Mouse (Mus musculus): Measurements from ENCODE around the gene Acss2. TPM values are rescaled to one million over a fixed set of nuclear protein-coding genes. Genes with fewer than 3 reads are reported as not detected.

Gene Acss2
- total and polyA plus RNA-seq, 2 experiments from 2014 or later: 23.7 to 40.0 TPM

- H3K9ac ChIP-seq (replicated peaks; ENCODE audit: low read length): no peak overlapping the region
- H3K9me3 ChIP-seq (ENCODE audit: low read length): no peaks in the 10 kb centered on the region
- no peaks in the 10 kb centered on the region for H3K27me3 ChIP-seq (ENCODE audit: insufficient read depth, low read length)
- no peaks in the 10 kb centered on the region for H3K36me3 ChIP-seq (ENCODE audit: insufficient read depth, low read length)
- H3K4me2 ChIP-seq (ENCODE audit: low read depth, low read length): no peak overlapping the region
- no peak overlapping the region for H3K27ac ChIP-seq
- no peak for TF ChIP-seq CTCF (IDR thresholded peaks at IDR 0.05; ENCODE audit: low read depth)
- H3K4me3 ChIP-seq (ENCODE audit: low read length): no peak overlapping the region
- no peaks in the 10 kb centered on the region for H3K4me1 ChIP-seq (ENCODE audit: insufficient read depth, low read length)
- ATAC-seq (no peak), DNase-seq (ENCODE audit: low spot score) (no peak)
Measured at GRCm38 (mm10) chr2:155539696-155540095, 21.9 kb downstream of the Acss2 start.

- Histone ChIP-seq H3K36me3 (ENCODE audit: insufficient read depth, low read length) (no peaks in the 10 kb centered on the region), H3K4me1 (ENCODE audit: insufficient read depth, low read length) (no peaks in the 10 kb centered on the region), H3K27ac (no peak overlapping the region), H3K9ac (replicated peaks; ENCODE audit: low read length) (no peak overlapping the region), H3K4me3 (ENCODE audit: low read length) (no peak overlapping the region), H3K4me2 (ENCODE audit: low read depth, low read length) (no peak overlapping the region), H3K27me3 (ENCODE audit: insufficient read depth, low read length) (no peaks in the 10 kb centered on the region), H3K9me3 (ENCODE audit: low read length) (no peaks in the 10 kb centered on the region)
- WGBS: 47% methylated on average over 6 of the region's 6 CpGs
- DNase-seq (ENCODE audit: low spot score) (no peak), ATAC-seq (no peak)
- TF ChIP-seq CTCF (IDR thresholded peaks at IDR 0.05; ENCODE audit: low read depth): no peak
Measured at GRCm38 (mm10) chr2:155540822-155541458, 23.2 kb downstream of the Acss2 start.

GRCm38 (mm10) chr2:155546955-155547354 is 29.2 kb downstream of the Acss2 start:
- no peak for DNase-seq (ENCODE audit: low spot score)
- Histone ChIP-seq H3K9me3 (ENCODE audit: low read length) (no peaks in the 10 kb centered on the region), H3K4me2 (ENCODE audit: low read depth, low read length) (no peak overlapping the region), H3K27ac (no peak overlapping the region), H3K9ac (replicated peaks; ENCODE audit: low read length) (no peak overlapping the region), H3K27me3 (ENCODE audit: insufficient read depth, low read length) (no peaks in the 10 kb centered on the region), H3K4me3 (ENCODE audit: low read length) (no peak overlapping the region), H3K4me1 (ENCODE audit: insufficient read depth, low read length) (no peaks in the 10 kb centered on the region), H3K36me3 (ENCODE audit: insufficient read depth, low read length) (no peaks in the 10 kb centered on the region)
- WGBS: 74% methylated on average over 1 of the region's 1 CpGs
- no peak for TF ChIP-seq CTCF (IDR thresholded peaks at IDR 0.05; ENCODE audit: low read depth)
- no peak for ATAC-seq

GRCm38 (mm10) chr2:155552336-155552735 is 34.6 kb downstream of the Acss2 start:
- no peak overlapping the region for H3K4me2 ChIP-seq (ENCODE audit: low read depth, low read length)
- TF ChIP-seq CTCF (IDR thresholded peaks at IDR 0.05; ENCODE audit: low read depth): no peak
- no peaks in the 10 kb centered on the region for H3K27me3 ChIP-seq (ENCODE audit: insufficient read depth, low read length)
- H3K36me3 ChIP-seq (ENCODE audit: insufficient read depth, low read length): no peaks in the 10 kb centered on the region
- no peak overlapping the region for H3K4me3 ChIP-seq (ENCODE audit: low read length)
- H3K27ac ChIP-seq: no peak overlapping the region
- H3K9ac ChIP-seq (replicated peaks; ENCODE audit: low read length): no peak overlapping the region
- no peak for ATAC-seq
- no peaks in the 10 kb centered on the region for H3K4me1 ChIP-seq (ENCODE audit: insufficient read depth, low read length)
- DNase-seq (ENCODE audit: low spot score): no peak
- H3K9me3 ChIP-seq (ENCODE audit: low read length): no peaks in the 10 kb centered on the region

- Histone ChIP-seq H3K9ac (replicated peaks; ENCODE audit: low read length) (no peak overlapping the region), H3K27me3 (ENCODE audit: insufficient read depth, low read length) (no peaks in the 10 kb centered on the region), H3K4me1 (ENCODE audit: insufficient read depth, low read length) (no peaks in the 10 kb centered on the region), H3K4me2 (ENCODE audit: low read depth, low read length) (no peak overlapping the region), H3K9me3 (ENCODE audit: low read length) (no peaks in the 10 kb centered on the region), H3K36me3 (ENCODE audit: insufficient read depth, low read length) (no peaks in the 10 kb centered on the region), H3K4me3 (ENCODE audit: low read length) (no peak overlapping the region), H3K27ac (no peak overlapping the region)
- TF ChIP-seq CTCF (IDR thresholded peaks at IDR 0.05; ENCODE audit: low read depth): no peak
- DNase-seq (ENCODE audit: low spot score): no peak
- ATAC-seq: no peak
Measured at GRCm38 (mm10) chr2:155552949-155553354, 35.2 kb downstream of the Acss2 start.

GRCm38 (mm10) chr2:155554426-155554985 is 36.8 kb downstream of the Acss2 start:
- Histone ChIP-seq H3K9ac (replicated peaks; ENCODE audit: low read length) (no peak overlapping the region), H3K4me2 (ENCODE audit: low read depth, low read length) (no peak overlapping the region), H3K27ac (no peak overlapping the region), H3K27me3 (ENCODE audit: insufficient read depth, low read length) (no peaks in the 10 kb centered on the region), H3K4me1 (ENCODE audit: insufficient read depth, low read length) (no peaks in the 10 kb centered on the region), H3K36me3 (ENCODE audit: insufficient read depth, low read length) (no peaks in the 10 kb centered on the region), H3K9me3 (ENCODE audit: low read length) (no peaks in the 10 kb centered on the region), H3K4me3 (ENCODE audit: low read length) (no peak overlapping the region)
- 87% methylated on average over 2 of the region's 2 CpGs for WGBS
- no peak for DNase-seq (ENCODE audit: low spot score)
- no peak for TF ChIP-seq CTCF (IDR thresholded peaks at IDR 0.05; ENCODE audit: low read depth)
- ATAC-seq: no peak

GRCm38 (mm10) chr2:155562209-155562608 is 44.5 kb downstream of the Acss2 start:
- Histone ChIP-seq H3K4me1 (ENCODE audit: insufficient read depth, low read length) (no peaks in the 10 kb centered on the region), H3K9ac (replicated peaks; ENCODE audit: low read length) (no peak overlapping the region), H3K27me3 (ENCODE audit: insufficient read depth, low read length) (no peaks in the 10 kb centered on the region), H3K27ac (no peak overlapping the region), H3K36me3 (ENCODE audit: insufficient read depth, low read length) (peaks cover 12% of the 10 kb centered on the region; the same call in 1 of the 2 replicates), H3K9me3 (ENCODE audit: low read length) (no peaks in the 10 kb centered on the region), H3K4me3 (ENCODE audit: low read length) (no peak overlapping the region), H3K4me2 (ENCODE audit: low read depth, low read length) (no peak overlapping the region)
- 41% methylated on average over 1 of the region's 1 CpGs for WGBS
- ATAC-seq: no peak
- no peak for TF ChIP-seq CTCF (IDR thresholded peaks at IDR 0.05; ENCODE audit: low read depth)
- no peak for DNase-seq (ENCODE audit: low spot score)

Data from hindbrain, postnatal 0 days (tissue).